Mouse (Mus musculus): ENCODE measurements around the gene Cyren. TPM values are rescaled to one million over a fixed set of nuclear protein-coding genes. Genes with fewer than 3 reads are reported as not detected.

The Cyren gene
- total and polyA plus RNA-seq, 3 experiments: 7.9 to 11.9 (median 9.7) TPM

DNA sequence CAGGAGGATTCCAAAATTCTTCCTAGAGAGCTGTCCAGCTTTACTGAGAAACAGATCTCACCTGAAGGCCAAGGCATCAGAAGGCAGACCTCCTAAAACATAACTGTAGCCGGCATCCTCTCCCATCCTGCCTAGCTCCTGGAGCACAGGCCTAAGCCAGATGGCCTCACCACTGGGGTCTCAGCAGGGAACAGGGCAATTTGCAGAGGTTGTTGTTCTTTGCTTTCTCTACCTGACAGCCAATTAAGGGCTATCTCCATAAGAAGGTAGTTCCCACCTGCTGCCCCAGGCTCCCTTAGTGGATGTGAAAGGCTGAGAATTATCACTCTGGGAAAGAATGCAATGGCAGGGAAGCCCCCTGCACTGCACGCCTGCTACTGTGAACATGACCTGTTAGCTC, 23.1 kb upstream of the Cyren start:
- Histone ChIP-seq H3K4me1 (ENCODE audit: control insufficient read depth in 1 of 2, insufficient read depth in 2 of 2) (peaks cover 10 to 31% of the 10 kb centered on the region in 2 experiments), H3K27ac (ENCODE audit: insufficient read depth, low read depth) (no peak overlapping the region)

GRCm38 (mm10) chr6:34899127-34899526, 21.3 kb upstream of the Cyren start:
- peaks cover 47 to 93% of the 10 kb centered on the region in 2 experiments for H3K36me3 ChIP-seq (replicated peaks in 1 of 2; ENCODE audit: control insufficient read depth in 1 of 2, insufficient read depth in 1 of 2, low read length in 1 of 2)
- in situ Hi-C loops (cut with MboI; ENCODE audit: low pct_ligation_motif_present, low pct_unique_long_range_greater_than_20kb, low sequenced_read_pairs): no loop called here

More for the DNA sequence above, 23.1 kb upstream of the Cyren start:
- no peaks in the 10 kb centered on the region for H3K27me3 ChIP-seq (replicated peaks)
- TF ChIP-seq MXI1 (IDR thresholded peaks at IDR 0.05; ENCODE audit: low read depth, low read length): no peak
- no peak for TF ChIP-seq BHLHE40 (IDR thresholded peaks at IDR 0.05; ENCODE audit: low read depth, low read length)
- no peak for TF ChIP-seq RAD21 (IDR thresholded peaks at IDR 0.05; ENCODE audit: low read depth, low read length)
- TF ChIP-seq UBTF (IDR thresholded peaks at IDR 0.05; ENCODE audit: low read depth, low read length): no peak
- no peak for TF ChIP-seq HCFC1 (IDR thresholded peaks at IDR 0.05; ENCODE audit: low read depth, low read length)
- TF ChIP-seq CHD1 (IDR thresholded peaks at IDR 0.05; ENCODE audit: low read depth, low read length): no peak
- TF ChIP-seq JUN (IDR thresholded peaks at IDR 0.05; ENCODE audit: insufficient read depth, low read depth, low read length): no peak
- TF ChIP-seq NRF1 (IDR thresholded peaks at IDR 0.05; ENCODE audit: low read depth, low read length): no peak
- TF ChIP-seq ZC3H11A (IDR thresholded peaks at IDR 0.05; ENCODE audit: low read depth, low read length): no peak
- no peak for TF ChIP-seq SIN3A (IDR thresholded peaks at IDR 0.05; ENCODE audit: low read length)
- no peak for TF ChIP-seq KAT2A (IDR thresholded peaks at IDR 0.05; ENCODE audit: insufficient replicate concordance, low read length)
- TF ChIP-seq E2F4 (IDR thresholded peaks at IDR 0.05; ENCODE audit: insufficient replicate concordance, low read depth, low read length): no peak
- no peak for TF ChIP-seq GABPA (IDR thresholded peaks at IDR 0.05; ENCODE audit: insufficient replicate concordance, low read depth, low read length)
- no peak for TF ChIP-seq EP300 (IDR thresholded peaks at IDR 0.05; ENCODE audit: low read length)
- dilution Hi-C loops (cut with MboI; ENCODE audit: extremely low pct_ligation_motif_present, extremely low pct_unique_long_range_greater_than_20kb, low sequenced_read_pairs) (no loop called here), in situ Hi-C loops (cut with MboI; ENCODE audit: low pct_ligation_motif_present, low pct_unique_long_range_greater_than_20kb, low sequenced_read_pairs) (no loop called here)
- no peaks in the 10 kb centered on the region for H3K79me2 ChIP-seq (replicated peaks; ENCODE audit: control insufficient read depth, extremely low read depth, insufficient read depth, poor library complexity, severe bottlenecking)
- no peak overlapping the region for H3K4me2 ChIP-seq (ENCODE audit: insufficient read depth, low read depth, poor library complexity, severe bottlenecking)
- DNase-seq (ENCODE audit: extremely low read depth): no peak
- no peak overlapping the region for H3K9ac ChIP-seq (ENCODE audit: insufficient read depth, low read depth)
- no peaks in the 10 kb centered on the region for H3K9me3 ChIP-seq (replicated peaks; ENCODE audit: low read length)
- H3K36me3 ChIP-seq (replicated peaks in 1 of 2; ENCODE audit: control insufficient read depth in 1 of 2, insufficient read depth in 1 of 2, low read length in 1 of 2): peaks cover 37 to 93% of the 10 kb centered on the region in 2 experiments
- H3K4me3 ChIP-seq (replicated peaks in 1 of 3; ENCODE audit: low read depth in 2 of 3, low read length in 2 of 3, poor library complexity in 1 of 3): no peak overlapping the region

More at GRCm38 (mm10) chr6:34899127-34899526, 21.3 kb upstream of the Cyren start:
- H3K9ac ChIP-seq (ENCODE audit: insufficient read depth, low read depth): no peak overlapping the region
- no peak for TF ChIP-seq POLR2AphosphoS2 (IDR thresholded peaks at IDR 0.05; ENCODE audit: low read depth, low read length)
- no peak for TF ChIP-seq PAX5 (IDR thresholded peaks at IDR 0.05; ENCODE audit: low read length)
- no peak for TF ChIP-seq MXI1 (IDR thresholded peaks at IDR 0.05; ENCODE audit: low read depth, low read length)
- no peak for TF ChIP-seq TBP (conservative IDR thresholded peaks at IDR 0.05; ENCODE audit: low read depth, low read length)
- H3K4me2 ChIP-seq (ENCODE audit: insufficient read depth, low read depth, poor library complexity, severe bottlenecking): no peak overlapping the region
- H3K27ac ChIP-seq (ENCODE audit: insufficient read depth, low read depth): no peak overlapping the region
- DNase-seq (ENCODE audit: extremely low read depth): no peak
- H3K9me3 ChIP-seq (replicated peaks; ENCODE audit: low read length): no peaks in the 10 kb centered on the region
- H3K79me2 ChIP-seq (replicated peaks; ENCODE audit: control insufficient read depth, extremely low read depth, insufficient read depth, poor library complexity, severe bottlenecking): no peaks in the 10 kb centered on the region
- H3K4me3 ChIP-seq (replicated peaks in 1 of 3; ENCODE audit: low read depth in 2 of 3, low read length in 2 of 3, poor library complexity in 1 of 3): no peak overlapping the region
- dilution Hi-C loops (cut with MboI; ENCODE audit: extremely low pct_ligation_motif_present, extremely low pct_unique_long_range_greater_than_20kb, low sequenced_read_pairs): no loop called here
- no peaks in the 10 kb centered on the region for H3K27me3 ChIP-seq (replicated peaks)
- peaks cover 10 to 31% of the 10 kb centered on the region in 2 experiments for H3K4me1 ChIP-seq (ENCODE audit: control insufficient read depth in 1 of 2, insufficient read depth in 2 of 2)
